Mouse (Mus musculus) left cerebral cortex, adult 2 months (tissue): Measurements from ENCODE around the gene Pde4dip. TPM values are rescaled to one million over a fixed set of nuclear protein-coding genes. Genes with fewer than 3 reads are reported as not detected.

Experiments used
- DNase-seq, 2 experiments: peaks; one replicate each; pipeline ENCODE4 v3.0.0; 2021 to 2022; ENCODE audit warnings: low spot score in 2 of 2, mixed read lengths in 1 of 2; ENCODE audit errors: extremely low spot score in 1 of 2
- H3K27ac ChIP-seq: fragments of 200-600 bp; 2 replicates; pipeline ENCODE4 v1.8.1; 2022
- H3K4me3 ChIP-seq: fragments of 200-600 bp; 2 replicates; pipeline ENCODE4 v1.8.1; 2022
- CTCF ChIP-seq: fragments of 200-600 bp; IDR thresholded peaks from 2 replicates; pipeline ENCODE4 v1.8.1; 2022; ENCODE audit warnings: antibody characterized with exemption, mild to moderate bottlenecking, moderate library complexity
- intact Hi-C: fragments of 180-260 bp; cut with DNase I; formaldehyde crosslinking; loops from one replicate; pipeline ENCODE4 v1.15.1; 2025
- total RNA-seq, 2 experiments: library from RNA; stranded (reverse); gene quantifications; 2 replicates each; pipeline ENCODE4 v1.2.3; 2021

The Pde4dip gene
- total RNA-seq, 2 experiments from 2014 or later = 224 to 246 TPM

- peak overlapping the region; percentile 21; the same call in 1 of the 2 replicates for H3K27ac ChIP-seq
- DNase-seq = no peak
- no peak for TF ChIP-seq CTCF
- intact Hi-C loops = no loop called here
- H3K4me3 ChIP-seq = no peak overlapping the region
Measured at GRCm38 (mm10) chr3:97811158-97811557, 77.3 kb downstream of the Pde4dip start.

- no peak for TF ChIP-seq CTCF
- H3K27ac ChIP-seq = no peak overlapping the region
- no peak overlapping the region for H3K4me3 ChIP-seq
- DNase-seq = no peak
- intact Hi-C loops = no loop called here
Measured at GRCm38 (mm10) chr3:97810334-97810733, 78.2 kb downstream of the Pde4dip start.

GRCm38 (mm10) chr3:97805559-97805958, 82.9 kb downstream of the Pde4dip start:
- intact Hi-C loops = no loop called here
- Histone ChIP-seq H3K27ac (no peak overlapping the region), H3K4me3 (no peak overlapping the region)
- TF ChIP-seq CTCF = no peak
- DNase-seq = no peak

- Histone ChIP-seq H3K4me3 (no peak overlapping the region), H3K27ac (no peak overlapping the region)
- intact Hi-C loops = no loop called here
- TF ChIP-seq CTCF = no peak
- DNase-seq = no peak
Measured at GRCm38 (mm10) chr3:97803675-97804074, 84.8 kb downstream of the Pde4dip start.

GRCm38 (mm10) chr3:97802927-97803326, 85.6 kb downstream of the Pde4dip start:
- no peak overlapping the region for H3K4me3 ChIP-seq
- H3K27ac ChIP-seq = no peak overlapping the region
- intact Hi-C loops = no loop called here
- no peak for DNase-seq
- no peak for TF ChIP-seq CTCF

- intact Hi-C loops = no loop called here
- no peak overlapping the region for H3K27ac ChIP-seq
- TF ChIP-seq CTCF = no peak
- H3K4me3 ChIP-seq = no peak overlapping the region
- DNase-seq = no peak
Measured at GRCm38 (mm10) chr3:97802297-97802696, 86.2 kb downstream of the Pde4dip start.

GRCm38 (mm10) chr3:97801178-97801699, 87.3 kb downstream of the Pde4dip start:
- no peak overlapping the region for H3K4me3 ChIP-seq
- intact Hi-C loops = no loop called here
- H3K27ac ChIP-seq = no peak overlapping the region
- no peak for DNase-seq
- TF ChIP-seq CTCF = no peak

GRCm38 (mm10) chr3:97800657-97801056, 87.8 kb downstream of the Pde4dip start:
- no peak for DNase-seq
- intact Hi-C loops = no loop called here
- H3K27ac ChIP-seq = no peak overlapping the region
- no peak for TF ChIP-seq CTCF
- no peak overlapping the region for H3K4me3 ChIP-seq

- no peak for TF ChIP-seq CTCF
- intact Hi-C loops = no loop called here
- Histone ChIP-seq H3K4me3 (no peak overlapping the region), H3K27ac (no peak overlapping the region)
- DNase-seq = no peak
Measured at GRCm38 (mm10) chr3:97800004-97800403, 88.5 kb downstream of the Pde4dip start.

- intact Hi-C loops = no loop called here
- no peak for DNase-seq
- peak; percentile 11 for TF ChIP-seq CTCF
- Histone ChIP-seq H3K4me3 (no peak overlapping the region), H3K27ac (no peak overlapping the region)
Measured at GRCm38 (mm10) chr3:97799267-97799666, 89.2 kb downstream of the Pde4dip start.

GRCm38 (mm10) chr3:97797371-97797770, 91.1 kb downstream of the Pde4dip start:
- intact Hi-C loops = no loop called here
- DNase-seq = no peak
- no peak for TF ChIP-seq CTCF
- H3K4me3 ChIP-seq = no peak overlapping the region
- H3K27ac ChIP-seq = no peak overlapping the region

GRCm38 (mm10) chr3:97793995-97794394, 94.5 kb downstream of the Pde4dip start:
- TF ChIP-seq CTCF = no peak
- no peak for DNase-seq
- Histone ChIP-seq H3K4me3 (no peak overlapping the region), H3K27ac (no peak overlapping the region)
- intact Hi-C loops = no loop called here

- Histone ChIP-seq H3K4me3 (no peak overlapping the region), H3K27ac (no peak overlapping the region)
- no peak for DNase-seq
- no peak for TF ChIP-seq CTCF
- intact Hi-C loops = no loop called here
Measured at GRCm38 (mm10) chr3:97790150-97790549, 98.4 kb downstream of the Pde4dip start.
